Mouse (Mus musculus) mature B cell (primary cell): ENCODE measurements at regions not wholly inside any gene's neighbourhood (a gene's known extent, or its start where the extent isn't known, plus 50 kb on each side); places are given as distances from the start of the nearest gene placed in this dataset.

ENCODE experiments used
- in situ Hi-C: fragments of 300-500 bp; cut with MboI; formaldehyde crosslinking; loops from 2 replicates; pipeline ENCODE4 v1.14.3; 2019

GRCm38 (mm10) chr1:88575917-88576669 lies 66.2 kb upstream of the Glrp1 start:
- in situ Hi-C loops, result no loop called here

GRCm38 (mm10) chr1:88575291-88575690 lies 65.4 kb upstream of the Glrp1 start:
- in situ Hi-C loops, result no loop called here

GRCm38 (mm10) chr1:88572161-88572560 lies 62.3 kb upstream of the Glrp1 start:
- in situ Hi-C loops, result no loop called here

GRCm38 (mm10) chr1:88568447-88569053 lies 58.7 kb upstream of the Glrp1 start:
- in situ Hi-C loops, result loop anchor here (5.0 kb wide), 1 partner anchor 139 kb away; no protein-coding TSS in a partner anchor

GRCm38 (mm10) chr1:88567198-88567597 lies 57.3 kb upstream of the Glrp1 start:
- in situ Hi-C loops, result loop anchor here (5.0 kb wide), 1 partner anchor 140 kb away; no protein-coding TSS in a partner anchor

- in situ Hi-C loops, result loop anchor here (5.0 kb wide), 1 partner anchor 141 kb away; no protein-coding TSS in a partner anchor
Measured at GRCm38 (mm10) chr1:88566426-88566825, 56.6 kb upstream of the Glrp1 start.

- in situ Hi-C loops, result loop anchor here (5.0 kb wide), 1 partner anchor 142 kb away; no protein-coding TSS in a partner anchor
Measured at GRCm38 (mm10) chr1:88564825-88565224, 55.0 kb upstream of the Glrp1 start.

- in situ Hi-C loops, result no loop called here
Measured at GRCm38 (mm10) chr1:88562361-88562760, 52.5 kb upstream of the Glrp1 start.

GRCm38 (mm10) chr1:88560771-88561170 lies 50.9 kb upstream of the Glrp1 start:
- in situ Hi-C loops, result no loop called here
